Mouse (Mus musculus) midbrain, embryonic 14.5 days (tissue): Measurements from ENCODE around the gene Skap1. TPM values are rescaled to one million over a fixed set of nuclear protein-coding genes. Genes with fewer than 3 reads are reported as not detected.

Source experiments
- ATAC-seq: fragments of 200-750 bp; cut with Nextera tagmentation; 2 replicates; pipeline ENCODE4 v1.8.0; 2017; ENCODE audit warnings: moderate number of reproducible peaks, moderate library complexity; ENCODE audit not compliant: low FRiP score, low TSS enrichment
- DNase-seq: peaks from one replicate; pipeline ENCODE4 v3.0.0-alpha.2; 2015
- H3K27ac ChIP-seq: fragments of 300-500 bp; sonication (generic); replicated peaks from 2 replicates; pipeline ENCODE4 v1.5.1; 2014; ENCODE audit warnings: mild to moderate bottlenecking, low read depth, low read length, moderate library complexity
- H3K27me3 ChIP-seq: fragments of 300-500 bp; sonication (generic); 2 replicates; pipeline ENCODE4 v1.6.1; 2014; ENCODE audit warnings: low read length, control low read depth, mixed read lengths; ENCODE audit not compliant: control insufficient read depth, insufficient read depth
- H3K36me3 ChIP-seq: fragments of 300-500 bp; sonication (generic); 2 replicates; pipeline ENCODE4 v1.6.1; 2014; ENCODE audit warnings: low read length, control low read depth; ENCODE audit not compliant: control insufficient read depth, insufficient read depth
- H3K4me1 ChIP-seq: fragments of 300-500 bp; sonication (generic); 2 replicates; pipeline ENCODE4 v1.6.1; 2014; ENCODE audit warnings: mild to moderate bottlenecking, antibody characterized with exemption, low read length, control low read depth; ENCODE audit not compliant: control insufficient read depth, insufficient read depth
- H3K4me2 ChIP-seq: fragments of 300-500 bp; sonication (generic); 2 replicates; pipeline ENCODE4 v1.6.1; 2014; ENCODE audit warnings: mild to moderate bottlenecking, low read length, moderate library complexity
- H3K4me3 ChIP-seq: fragments of 300-500 bp; sonication (generic); replicated peaks from 2 replicates; pipeline ENCODE4 v1.5.1; 2014; ENCODE audit warnings: low read depth, low read length
- H3K9ac ChIP-seq: fragments of 300-500 bp; sonication (generic); replicated peaks from 2 replicates; pipeline ENCODE4 v1.6.1; 2014; ENCODE audit warnings: mild to moderate bottlenecking, low read length, moderate library complexity
- H3K9me3 ChIP-seq: fragments of 300-500 bp; sonication (generic); 2 replicates; pipeline ENCODE4 v1.6.1; 2016; ENCODE audit warnings: low read length, control low read depth, mixed read lengths; ENCODE audit not compliant: control insufficient read depth
- WGBS: fragments of 180-500 bp; shearing (Covaris S2); extraction: QIAGEN DNeasy Blood & Tissue Kit; methylation state at CpG from one replicate; pipeline ENCODE4 v1.1.7; 2014; 5-methylcytosine and 5-hydroxymethylcytosine counted together
- polyA plus RNA-seq: library from polyadenylated mRNA; unstranded; fragments of >200 nt; fragmentation: Nextera tagmentation; extraction: Ambion mirVana; gene quantifications from 2 replicates; pipeline ENCODE4 v1.2.1, GENCODE M21; 2014

Skap1 gene
- polyA plus RNA-seq, 1 experiment from 2014 or later: 2.9 TPM

GRCm38 (mm10) chr11:96434888-96435287, 29.5 kb upstream of the Skap1 start:
- H3K4me2 ChIP-seq: no peak overlapping the region
- DNase-seq: no peak
- 84% methylated on average over 6 of the region's 6 CpGs for WGBS

GRCm38 (mm10) chr11:96436525-96436924, 27.9 kb upstream of the Skap1 start:
- ATAC-seq (no peak), DNase-seq (peak; percentile 66)
- Histone ChIP-seq H3K4me3 (no peak overlapping the region), H3K4me2 (peak overlapping the region; percentile 25; the same call in 1 of the 2 replicates), H3K27me3 (no peaks in the 10 kb centered on the region), H3K36me3 (no peaks in the 10 kb centered on the region), H3K9me3 (no peaks in the 10 kb centered on the region), H3K27ac (no peak overlapping the region), H3K9ac (no peak overlapping the region), H3K4me1 (0 out of 2 replicates have a peak, but pooled peaks cover 2% of the 10 kb centered on the region)
- 46% methylated on average over 7 of the region's 7 CpGs for WGBS

More at GRCm38 (mm10) chr11:96434888-96435287, 29.5 kb upstream of the Skap1 start:
- H3K4me1 ChIP-seq: 0 out of 2 replicates have a peak, but pooled peaks cover 1% of the 10 kb centered on the region
- no peak for ATAC-seq
- no peak overlapping the region for H3K9ac ChIP-seq
- no peaks in the 10 kb centered on the region for H3K9me3 ChIP-seq
- no peaks in the 10 kb centered on the region for H3K36me3 ChIP-seq
- no peaks in the 10 kb centered on the region for H3K27me3 ChIP-seq
- no peak overlapping the region for H3K27ac ChIP-seq
- no peak overlapping the region for H3K4me3 ChIP-seq

GRCm38 (mm10) chr11:96438787-96439186, 25.6 kb upstream of the Skap1 start:
- Histone ChIP-seq H3K4me2 (no peak overlapping the region), H3K9me3 (no peaks in the 10 kb centered on the region), H3K9ac (no peak overlapping the region), H3K27me3 (no peaks in the 10 kb centered on the region), H3K4me3 (no peak overlapping the region), H3K27ac (peak overlapping the region; percentile 6; the same call in 1 of the 2 replicates), H3K36me3 (no peaks in the 10 kb centered on the region), H3K4me1 (0 out of 2 replicates have a peak, but pooled peaks cover 2% of the 10 kb centered on the region)
- DNase-seq (peak; percentile 83), ATAC-seq (no peak)
- WGBS: 4% methylated on average over 7 of the region's 7 CpGs

- Histone ChIP-seq H3K36me3 (no peaks in the 10 kb centered on the region), H3K27ac (no peak overlapping the region), H3K4me1 (0 out of 2 replicates have a peak, but pooled peaks cover 2% of the 10 kb centered on the region), H3K4me2 (no peak overlapping the region), H3K9ac (no peak overlapping the region), H3K9me3 (no peaks in the 10 kb centered on the region), H3K27me3 (no peaks in the 10 kb centered on the region), H3K4me3 (no peak overlapping the region)
- DNase-seq (no peak), ATAC-seq (no peak)
- WGBS: 78% methylated on average over 12 of the region's 12 CpGs
Observed at GRCm38 (mm10) chr11:96441546-96442185, 22.7 kb upstream of the Skap1 start.

- Histone ChIP-seq H3K9ac (no peak overlapping the region), H3K27me3 (no peaks in the 10 kb centered on the region), H3K36me3 (no peaks in the 10 kb centered on the region), H3K4me1 (0 out of 2 replicates have a peak, but pooled peaks cover 2% of the 10 kb centered on the region), H3K4me3 (no peak overlapping the region), H3K27ac (no peak overlapping the region), H3K9me3 (no peaks in the 10 kb centered on the region), H3K4me2 (no peak overlapping the region)
- WGBS: 87% methylated on average over 5 of the region's 5 CpGs
- ATAC-seq: no peak
- DNase-seq: no peak
Observed at GRCm38 (mm10) chr11:96442468-96442867, 21.9 kb upstream of the Skap1 start.

- Histone ChIP-seq H3K4me1 (no peaks in the 10 kb centered on the region), H3K9me3 (no peaks in the 10 kb centered on the region), H3K27me3 (no peaks in the 10 kb centered on the region), H3K4me3 (no peak overlapping the region), H3K27ac (no peak overlapping the region), H3K36me3 (no peaks in the 10 kb centered on the region), H3K9ac (no peak overlapping the region), H3K4me2 (no peak overlapping the region)
- 49% methylated on average over 24 of the region's 24 CpGs for WGBS
- DNase-seq (no peak), ATAC-seq (no peak)
Observed at GRCm38 (mm10) chr11:96447931-96448330, 16.5 kb upstream of the Skap1 start.

GRCm38 (mm10) chr11:96455111-96455510, 9.3 kb upstream of the Skap1 start:
- no peak for DNase-seq
- Histone ChIP-seq H3K27ac (peak overlapping the region; percentile 86; the same call in 1 of the 2 replicates), H3K4me2 (no peak overlapping the region), H3K4me3 (no peak overlapping the region), H3K27me3 (no peaks in the 10 kb centered on the region), H3K9ac (no peak overlapping the region), H3K9me3 (no peaks in the 10 kb centered on the region), H3K36me3 (no peaks in the 10 kb centered on the region), H3K4me1 (peaks cover 28% of the 10 kb centered on the region)
- WGBS: 90% methylated on average over 5 of the region's 5 CpGs
- no peak for ATAC-seq

GRCm38 (mm10) chr11:96455699-96456326, 8.6 kb upstream of the Skap1 start:
- 87% methylated on average over 6 of the region's 6 CpGs for WGBS
- Histone ChIP-seq H3K27me3 (no peaks in the 10 kb centered on the region), H3K4me3 (no peak overlapping the region), H3K4me2 (no peak overlapping the region), H3K9me3 (no peaks in the 10 kb centered on the region), H3K27ac (peak overlapping the region; percentile 86), H3K9ac (no peak overlapping the region), H3K4me1 (peaks cover 28% of the 10 kb centered on the region), H3K36me3 (no peaks in the 10 kb centered on the region)
- ATAC-seq: no peak
- no peak for DNase-seq
